Mouse (Mus musculus) left cerebral cortex, postnatal 10 days (tissue): Measurements from ENCODE around the gene Arhgap42. TPM values are rescaled to one million over a fixed set of nuclear protein-coding genes. Genes with fewer than 3 reads are reported as not detected.
A peak's percentile ranks its signal among the peaks of the same experiment; 100 is the strongest.

ENCODE experiments used
- DNase-seq, 2 experiments: peaks; one replicate each; pipeline ENCODE4 v3.0.0; 2021 to 2022; ENCODE audit warnings: low spot score in 2 of 2, mixed read lengths in 1 of 2; ENCODE audit errors: extremely low spot score in 1 of 2
- intact Hi-C: fragments of 180-260 bp; cut with DNase I; formaldehyde crosslinking; loops from one replicate; pipeline ENCODE4 v1.15.1; 2025
- total RNA-seq, 2 experiments: library from RNA; stranded (reverse); gene quantifications; 2 replicates each; pipeline ENCODE4 v1.2.3; 2021

Gene Arhgap42
- total RNA-seq, 2 experiments from 2014 or later = 11.4 to 11.5 TPM

- no peak for DNase-seq
- intact Hi-C loops = no loop called here
These were observed 142.1 kb downstream of the Arhgap42 start for GRCm38 (mm10) chr9:9096761-9097160.

- no peak for DNase-seq
- intact Hi-C loops = no loop called here
These were observed 145.8 kb downstream of the Arhgap42 start for GRCm38 (mm10) chr9:9093096-9093495.

GRCm38 (mm10) chr9:9083441-9083840 is 155.5 kb downstream of the Arhgap42 start:
- intact Hi-C loops = no loop called here
- no peak for DNase-seq

GRCm38 (mm10) chr9:9052920-9053319 is 186.0 kb downstream of the Arhgap42 start:
- DNase-seq = no peak
- intact Hi-C loops = no loop called here

GRCm38 (mm10) chr9:9051184-9051583 is 187.7 kb downstream of the Arhgap42 start:
- intact Hi-C loops = no loop called here
- peak in 1 of 2 experiments; percentile 18 for DNase-seq

GRCm38 (mm10) chr9:9049202-9049601 is 189.7 kb downstream of the Arhgap42 start:
- intact Hi-C loops = loop anchor here (2.0 kb wide), 1 partner anchor 326 kb away; no protein-coding TSS in a partner anchor
- no peak for DNase-seq

- intact Hi-C loops = no loop called here
- DNase-seq = peak in 1 of 2 experiments; percentile 22
These were observed 197.9 kb downstream of the Arhgap42 start for GRCm38 (mm10) chr9:9041009-9041408.

- intact Hi-C loops = no loop called here
- no peak for DNase-seq
These were observed 201.8 kb downstream of the Arhgap42 start for GRCm38 (mm10) chr9:9037017-9037671.

GRCm38 (mm10) chr9:9027904-9028303 is 211.0 kb downstream of the Arhgap42 start:
- intact Hi-C loops = no loop called here
- DNase-seq = no peak

- intact Hi-C loops = no loop called here
- DNase-seq = no peak
These were observed 211.5 kb downstream of the Arhgap42 start for GRCm38 (mm10) chr9:9027445-9027844.

- intact Hi-C loops = no loop called here
- no peak for DNase-seq
These were observed 223.8 kb downstream of the Arhgap42 start for GRCm38 (mm10) chr9:9015108-9015507.

- intact Hi-C loops = no loop called here
- DNase-seq = no peak
These were observed 237.7 kb downstream of the Arhgap42 start for GRCm38 (mm10) chr9:9001170-9001569.

GRCm38 (mm10) chr9:8996494-8996893 is 242.4 kb downstream of the Arhgap42 start:
- intact Hi-C loops = no loop called here

GRCm38 (mm10) chr9:8982315-8982714 is 256.6 kb downstream of the Arhgap42 start:
- DNase-seq = no peak
- intact Hi-C loops = no loop called here

More at GRCm38 (mm10) chr9:8996494-8996893, 242.4 kb downstream of the Arhgap42 start:
- DNase-seq = no peak

- peak; percentile 53 to 56 for DNase-seq
- intact Hi-C loops = no loop called here
These were observed 261.1 kb downstream of the Arhgap42 start for GRCm38 (mm10) chr9:8977775-8978174.

GRCm38 (mm10) chr9:8971491-8971890 is 267.4 kb downstream of the Arhgap42 start, which contains the start of gene Gm16485:
Gene Gm16485 (plus strand): TSS chr9:8971791.
- intact Hi-C loops = no loop called here
- no peak for DNase-seq

GRCm38 (mm10) chr9:8970240-8970639 is 268.7 kb downstream of the Arhgap42 start:
- intact Hi-C loops = no loop called here

GRCm38 (mm10) chr9:8964512-8965133 is 274.3 kb downstream of the Arhgap42 start:
- DNase-seq = no peak
- intact Hi-C loops = loop anchor here (5.0 to 10.0 kb wide), 2 partner anchors 262 to 740 kb away; no protein-coding TSS in a partner anchor

More at GRCm38 (mm10) chr9:8970240-8970639, 268.7 kb downstream of the Arhgap42 start:
- no peak for DNase-seq

GRCm38 (mm10) chr9:8953306-8953705 is 285.6 kb downstream of the Arhgap42 start:
- intact Hi-C loops = no loop called here

More at GRCm38 (mm10) chr9:8953306-8953705, 285.6 kb downstream of the Arhgap42 start:
- no peak for DNase-seq
